Mouse (Mus musculus) heart, embryonic 13.5 days (tissue): ENCODE data around the gene Ngrn. TPM values are rescaled to one million over a fixed set of nuclear protein-coding genes. Genes with fewer than 3 reads are reported as not detected.
A peak's percentile ranks its signal among the peaks of the same experiment; 100 is the strongest.

ENCODE experiments used
- ATAC-seq: fragments of 200-750 bp; cut with Nextera tagmentation; 2 replicates; pipeline ENCODE4 v1.8.0; 2017; ENCODE audit warnings: moderate TSS enrichment; ENCODE audit not compliant: insufficient number of reproducible peaks, low FRiP score, low TSS enrichment; ENCODE audit errors: extremely low read depth
- H3K27ac ChIP-seq: fragments of 300-500 bp; sonication (generic); replicated peaks from 2 replicates; pipeline ENCODE4 v1.5.1; 2015; ENCODE audit warnings: moderate library complexity, mild to moderate bottlenecking, inconsistent platforms
- H3K27me3 ChIP-seq: fragments of 300-500 bp; sonication (generic); replicated peaks from 2 replicates; pipeline ENCODE4 v1.6.1; 2015; ENCODE audit warnings: mild to moderate bottlenecking, inconsistent platforms
- H3K36me3 ChIP-seq: fragments of 300-500 bp; sonication (generic); 2 replicates; pipeline ENCODE4 v1.6.1; 2015; ENCODE audit warnings: mild to moderate bottlenecking, inconsistent platforms
- H3K4me1 ChIP-seq: fragments of 300-500 bp; sonication (generic); 2 replicates; pipeline ENCODE4 v1.6.1; 2015; ENCODE audit warnings: inconsistent platforms
- H3K4me2 ChIP-seq: fragments of 300-500 bp; sonication (generic); 2 replicates; pipeline ENCODE4 v1.6.1; 2015; ENCODE audit warnings: inconsistent platforms, mild to moderate bottlenecking, moderate library complexity
- H3K4me3 ChIP-seq: fragments of 300-500 bp; sonication (generic); 2 replicates; pipeline ENCODE4 v1.5.1; 2015; ENCODE audit warnings: moderate library complexity, mild to moderate bottlenecking, inconsistent platforms
- H3K9ac ChIP-seq: fragments of 300-500 bp; sonication (generic); 2 replicates; pipeline ENCODE4 v1.6.1; 2015; ENCODE audit warnings: inconsistent platforms, mild to moderate bottlenecking, moderate library complexity
- H3K9me3 ChIP-seq: fragments of 300-500 bp; sonication (generic); 2 replicates; pipeline ENCODE4 v1.6.1; 2016; ENCODE audit warnings: inconsistent platforms
- WGBS: fragments of 180-500 bp; shearing (Covaris S2); methylation state at CpG from one replicate; pipeline ENCODE4 v1.1.7; 2015; ENCODE audit warnings: mixed read lengths; 5-methylcytosine and 5-hydroxymethylcytosine counted together
- polyA plus RNA-seq: library from polyadenylated mRNA; unstranded; fragments of >200 nt; fragmentation: Nextera tagmentation; extraction: Ambion mirVana; gene quantifications from 2 replicates; pipeline ENCODE4 v1.2.1, GENCODE M21; 2015

Gene Ngrn
- polyA plus RNA-seq, 1 experiment from 2014 or later, result 37.0 TPM

DNA sequence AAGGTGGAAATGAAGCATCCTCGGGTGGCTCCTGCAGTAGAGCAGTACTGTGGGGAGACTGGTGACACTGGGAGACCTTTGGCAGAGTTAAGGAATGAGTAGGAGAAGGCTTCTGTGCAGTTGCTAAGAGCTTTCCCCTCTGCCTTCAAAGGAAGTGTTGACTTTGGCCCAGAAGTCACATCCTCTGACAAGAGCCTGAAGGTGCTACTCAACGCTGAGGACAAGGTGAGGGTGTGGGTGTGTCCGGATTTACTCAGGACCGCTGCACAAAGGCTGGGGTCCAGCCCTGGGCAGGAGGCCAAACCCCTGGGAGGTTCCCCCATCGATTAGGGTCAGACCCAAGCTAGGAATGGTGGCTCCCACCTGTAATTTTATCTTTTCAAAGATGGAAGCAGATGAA is 23.4 kb downstream of the Ngrn start:
- peaks cover 89% of the 10 kb centered on the region for H3K36me3 ChIP-seq
- H3K4me2 ChIP-seq, result no peak overlapping the region
- 76% methylated on average over 5 of the region's 5 CpGs for WGBS
- no peak overlapping the region for H3K9ac ChIP-seq
- no peak overlapping the region for H3K27ac ChIP-seq
- H3K4me1 ChIP-seq, result peaks cover 3% of the 10 kb centered on the region; the same call in 1 of the 2 replicates
- H3K27me3 ChIP-seq, result no peaks in the 10 kb centered on the region
- H3K4me3 ChIP-seq, result no peak overlapping the region
- no peaks in the 10 kb centered on the region for H3K9me3 ChIP-seq
- no peak for ATAC-seq

GRCm38 (mm10) chr7:80285725-80286124 is 24.7 kb downstream of the Ngrn start:
- Histone ChIP-seq H3K27me3 (no peaks in the 10 kb centered on the region), H3K27ac (no peak overlapping the region), H3K4me2 (no peak overlapping the region), H3K4me1 (peaks cover 3% of the 10 kb centered on the region; the same call in 1 of the 2 replicates), H3K36me3 (peaks cover 89% of the 10 kb centered on the region), H3K9ac (no peak overlapping the region), H3K4me3 (no peak overlapping the region), H3K9me3 (no peaks in the 10 kb centered on the region)
- WGBS, result 89% methylated on average over 6 of the region's 6 CpGs
- no peak for ATAC-seq

- H3K27ac ChIP-seq, result no peak overlapping the region
- no peak overlapping the region for H3K4me3 ChIP-seq
- ATAC-seq, result no peak
- peaks cover 88% of the 10 kb centered on the region for H3K36me3 ChIP-seq
- peaks cover 3% of the 10 kb centered on the region; the same call in 1 of the 2 replicates for H3K4me1 ChIP-seq
- H3K9ac ChIP-seq, result no peak overlapping the region
- H3K4me2 ChIP-seq, result no peak overlapping the region
- no peaks in the 10 kb centered on the region for H3K27me3 ChIP-seq
- H3K9me3 ChIP-seq, result no peaks in the 10 kb centered on the region
- 86% methylated on average over 10 of the region's 10 CpGs for WGBS
These were observed 26.7 kb downstream of the Ngrn start for GRCm38 (mm10) chr7:80287736-80288135.

DNA sequence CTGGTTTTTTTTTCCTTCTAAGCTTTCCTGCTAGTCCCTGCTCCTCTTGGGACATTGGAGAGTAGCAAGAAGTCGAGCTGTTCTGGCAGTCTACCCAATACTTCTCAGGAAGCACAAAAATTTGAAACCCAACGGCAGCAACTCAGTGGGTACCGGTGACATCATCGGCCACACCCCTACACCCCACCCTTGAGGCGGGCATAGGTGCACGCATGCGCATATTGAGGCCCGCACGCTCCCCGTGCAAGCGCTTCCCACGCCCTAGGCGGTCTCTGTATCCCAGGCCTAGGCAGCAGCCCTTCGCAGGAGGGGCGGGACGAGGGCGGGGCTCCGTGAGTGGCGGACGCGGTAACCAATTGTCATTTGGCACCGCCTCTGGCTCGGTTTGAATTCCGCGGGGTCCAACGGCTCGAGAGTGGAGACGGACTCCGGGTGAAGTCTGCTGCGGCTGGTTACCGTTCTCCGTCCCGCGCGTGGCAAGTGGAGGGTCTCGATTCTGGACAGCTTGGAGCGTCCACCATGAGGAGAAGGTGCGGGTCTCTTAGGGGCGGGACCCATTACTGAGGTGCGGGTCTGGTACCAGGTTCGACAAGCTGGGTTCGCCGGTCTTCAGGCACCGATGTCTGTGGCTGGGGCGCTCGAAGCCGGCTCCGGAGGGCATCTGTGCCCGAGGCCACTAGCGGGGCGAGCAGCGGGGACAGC is 33.2 kb downstream of the Ngrn start, which contains the start of gene Prc1:
Gene Prc1, plus strand, starts transcription at position 389 of the 702 bp plus-strand sequence.
- Histone ChIP-seq H3K9ac (peak within 1 kb of the TSS; percentile 92), H3K4me2 (peak within 1 kb of the TSS; percentile 78), H3K4me3 (peak within 1 kb of the TSS; percentile 86), H3K27ac (peak within 1 kb of the TSS; percentile 88), H3K9me3 (no peaks in the 10 kb centered on the region), H3K36me3 (peaks cover 42% of the 10 kb centered on the region), H3K4me1 (peaks cover 35% of the 10 kb centered on the region), H3K27me3 (no peaks in the 10 kb centered on the region)
- 1% methylated on average over 52 of the region's 52 CpGs for WGBS
- peak; percentile 100 for ATAC-seq

DNA sequence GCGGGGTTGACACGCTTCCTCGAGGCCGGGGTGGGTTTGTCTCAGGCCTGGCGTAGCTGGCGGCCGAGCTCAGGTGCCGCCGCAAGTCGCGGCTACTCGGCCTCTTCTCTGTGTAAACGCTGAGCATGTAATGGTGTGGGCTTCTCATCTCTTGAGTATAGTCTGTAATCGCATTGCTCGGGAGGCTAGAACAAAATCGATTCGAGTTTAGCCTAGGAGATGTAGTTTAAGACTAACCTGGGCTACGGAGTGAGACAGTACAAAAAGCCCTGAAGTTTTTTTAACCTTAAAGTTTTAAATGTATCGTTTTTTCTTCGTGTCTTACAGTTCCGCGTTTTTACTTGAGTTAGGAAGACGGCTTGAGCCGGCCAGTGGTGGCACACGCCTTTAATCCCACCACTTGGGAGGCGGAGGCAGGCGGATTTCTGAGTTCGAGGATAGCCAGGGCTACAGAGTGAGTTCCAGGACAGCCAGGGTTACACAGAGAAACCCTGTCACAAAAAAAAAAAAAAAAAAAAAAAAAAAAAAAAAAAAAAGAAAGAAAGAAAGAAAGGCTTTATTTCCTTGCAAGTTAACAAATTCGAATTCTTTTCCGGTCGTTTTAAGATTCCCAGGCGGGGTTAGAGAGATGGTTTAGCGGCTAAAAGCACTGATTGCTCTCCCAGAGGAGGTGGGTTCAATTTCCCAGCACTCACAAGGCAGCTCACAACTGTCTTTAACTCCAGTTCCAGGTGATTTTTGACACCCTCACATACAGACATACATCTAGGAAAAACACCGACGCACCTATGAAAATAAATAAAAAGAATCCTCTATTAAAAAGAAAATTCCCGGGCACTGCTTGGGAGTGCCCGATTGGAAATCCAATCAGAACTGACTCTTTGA is 34.0 kb downstream of the Ngrn start:
- Histone ChIP-seq H3K9ac (peak overlapping the region; percentile 92), H3K27ac (peak overlapping the region; percentile 86), H3K4me2 (peak overlapping the region; percentile 78), H3K4me3 (peak overlapping the region; percentile 86), H3K36me3 (peaks cover 44% of the 10 kb centered on the region), H3K9me3 (no peaks in the 10 kb centered on the region), H3K4me1 (peaks cover 35% of the 10 kb centered on the region), H3K27me3 (no peaks in the 10 kb centered on the region)
- no peak; the same call in 1 of the 2 replicates for ATAC-seq
- WGBS, result 7% methylated on average over 37 of the region's 37 CpGs

- H3K4me3 ChIP-seq, result peak overlapping the region; percentile 86; the same call in 1 of the 2 replicates
- H3K27ac ChIP-seq, result no peak overlapping the region
- no peak for ATAC-seq
- H3K36me3 ChIP-seq, result peaks cover 46% of the 10 kb centered on the region
- H3K9me3 ChIP-seq, result no peaks in the 10 kb centered on the region
- peak overlapping the region; percentile 78 for H3K4me2 ChIP-seq
- WGBS, result 91% methylated on average over 6 of the region's 6 CpGs
- no peaks in the 10 kb centered on the region for H3K27me3 ChIP-seq
- H3K4me1 ChIP-seq, result peaks cover 35% of the 10 kb centered on the region
- H3K9ac ChIP-seq, result peak overlapping the region; percentile 55; the same call in 1 of the 2 replicates
These were observed 35.4 kb downstream of the Ngrn start for GRCm38 (mm10) chr7:80296462-80296861.

- H3K27me3 ChIP-seq, result no peaks in the 10 kb centered on the region
- peaks cover 35% of the 10 kb centered on the region for H3K4me1 ChIP-seq
- 64% methylated on average over 3 of the region's 3 CpGs for WGBS
- 0 out of 2 replicates have a peak overlapping the region, but pooled peaks have one; percentile 5 for H3K4me3 ChIP-seq
- peak overlapping the region; percentile 78; the same call in 1 of the 2 replicates for H3K4me2 ChIP-seq
- H3K36me3 ChIP-seq, result peaks cover 50% of the 10 kb centered on the region
- peak overlapping the region; percentile 1; the same call in 1 of the 2 replicates for H3K9ac ChIP-seq
- no peak for ATAC-seq
- H3K27ac ChIP-seq, result no peak overlapping the region
- H3K9me3 ChIP-seq, result no peaks in the 10 kb centered on the region
These were observed 36.0 kb downstream of the Ngrn start for GRCm38 (mm10) chr7:80297041-80297440.

- Histone ChIP-seq H3K4me1 (peaks cover 32% of the 10 kb centered on the region), H3K27ac (no peak overlapping the region), H3K4me3 (no peak overlapping the region), H3K36me3 (peaks cover 61% of the 10 kb centered on the region), H3K9ac (no peak overlapping the region), H3K9me3 (no peaks in the 10 kb centered on the region), H3K4me2 (no peak overlapping the region), H3K27me3 (no peaks in the 10 kb centered on the region)
- ATAC-seq, result no peak
- WGBS, result 92% methylated on average over 4 of the region's 4 CpGs
These were observed 37.7 kb downstream of the Ngrn start for GRCm38 (mm10) chr7:80298754-80299153.

GRCm38 (mm10) chr7:80299568-80299967 is 38.6 kb downstream of the Ngrn start:
- Histone ChIP-seq H3K9ac (no peak overlapping the region), H3K4me2 (no peak overlapping the region), H3K36me3 (peaks cover 70% of the 10 kb centered on the region), H3K27ac (no peak overlapping the region), H3K27me3 (no peaks in the 10 kb centered on the region), H3K4me1 (peaks cover 30% of the 10 kb centered on the region), H3K9me3 (no peaks in the 10 kb centered on the region), H3K4me3 (no peak overlapping the region)
- ATAC-seq, result no peak
- WGBS, result 88% methylated on average over 3 of the region's 3 CpGs

DNA sequence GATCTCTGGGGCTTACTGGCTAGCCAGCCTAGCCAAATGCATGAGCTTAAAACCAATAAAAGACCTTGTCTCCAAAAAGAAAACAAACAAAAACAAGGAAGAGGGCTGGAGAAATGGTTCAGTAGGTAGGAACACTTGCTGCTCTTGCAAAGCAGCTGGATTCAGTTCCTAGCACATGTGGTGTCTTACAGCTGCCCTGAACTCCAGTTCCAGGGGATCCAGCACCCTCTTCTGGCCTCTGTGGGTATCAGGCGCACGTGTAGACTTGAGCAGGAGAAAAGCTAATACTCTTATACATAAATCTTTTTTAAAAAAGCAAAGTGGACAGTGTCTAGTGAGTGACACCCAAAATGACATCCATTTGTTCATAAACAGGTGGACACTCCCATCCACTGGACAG is 40.5 kb downstream of the Ngrn start:
- Histone ChIP-seq H3K9ac (no peak overlapping the region), H3K27me3 (no peaks in the 10 kb centered on the region), H3K4me3 (no peak overlapping the region), H3K4me2 (no peak overlapping the region), H3K4me1 (peaks cover 16% of the 10 kb centered on the region), H3K36me3 (peaks cover 87% of the 10 kb centered on the region), H3K27ac (no peak overlapping the region), H3K9me3 (no peaks in the 10 kb centered on the region)
- 86% methylated on average over 2 of the region's 2 CpGs for WGBS
- no peak for ATAC-seq

DNA sequence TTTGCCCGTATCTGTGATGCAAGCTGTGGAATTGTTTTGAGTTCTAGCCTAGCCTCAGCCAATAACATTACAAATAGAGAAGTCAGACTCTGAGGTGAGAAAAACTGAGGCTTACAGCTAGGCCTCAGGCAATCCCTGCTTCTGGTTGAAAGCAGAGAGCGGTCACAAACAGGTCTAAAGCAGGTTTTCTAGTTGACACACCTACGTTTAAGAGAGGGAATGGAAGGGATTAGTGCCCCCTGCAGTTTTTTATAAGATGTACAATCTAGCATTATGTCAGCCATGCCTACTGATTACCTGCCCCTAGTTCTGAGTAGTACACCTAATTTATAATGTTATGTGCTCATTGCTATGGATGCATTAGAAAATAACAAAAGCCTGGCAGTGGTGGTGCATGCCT is 46.8 kb downstream of the Ngrn start:
- Histone ChIP-seq H3K27ac (no peak overlapping the region), H3K9me3 (no peaks in the 10 kb centered on the region), H3K4me2 (no peak overlapping the region), H3K4me3 (no peak overlapping the region), H3K27me3 (no peaks in the 10 kb centered on the region), H3K36me3 (peaks cover 99% of the 10 kb centered on the region), H3K9ac (no peak overlapping the region), H3K4me1 (no peaks in the 10 kb centered on the region)
- no peak for ATAC-seq
- 85% methylated on average over 3 of the region's 3 CpGs for WGBS
